Mouse (Mus musculus) heart, embryonic 16.5 days (tissue): ENCODE results near the gene Gabarap. TPM values are rescaled to one million over a fixed set of nuclear protein-coding genes. Genes with fewer than 3 reads are reported as not detected.
A peak's percentile ranks its signal among the peaks of the same experiment; 100 is the strongest.

Experiments used
- ATAC-seq: fragments of 200-750 bp; cut with Nextera tagmentation; replicated peaks from 2 replicates; pipeline ENCODE4 v1.8.0; 2017; ENCODE audit warnings: moderate number of reproducible peaks; ENCODE audit not compliant: insufficient read depth, low FRiP score; ENCODE audit errors: extremely low read depth
- H3K27ac ChIP-seq: fragments of 300-500 bp; sonication (generic); 2 replicates; pipeline ENCODE4 v1.5.1; 2014; ENCODE audit warnings: mild to moderate bottlenecking, low read length, control low read depth, moderate library complexity
- H3K27me3 ChIP-seq: fragments of 300-500 bp; sonication (generic); 2 replicates; pipeline ENCODE4 v1.6.1; 2014; ENCODE audit warnings: low read length, mixed read lengths; ENCODE audit not compliant: control insufficient read depth, insufficient read depth
- H3K36me3 ChIP-seq: fragments of 300-500 bp; sonication (generic); 2 replicates; pipeline ENCODE4 v1.6.1; 2014; ENCODE audit not compliant: control insufficient read depth, insufficient read depth
- H3K4me1 ChIP-seq: fragments of 300-500 bp; sonication (generic); 2 replicates; pipeline ENCODE4 v1.6.1; 2014; ENCODE audit warnings: low read length, mixed read lengths; ENCODE audit not compliant: control insufficient read depth, insufficient read depth
- H3K4me2 ChIP-seq: fragments of 300-500 bp; sonication (generic); 2 replicates; pipeline ENCODE4 v1.6.1; 2014; ENCODE audit warnings: low read depth, mild to moderate bottlenecking, control low read depth, low read length
- H3K4me3 ChIP-seq: fragments of 300-500 bp; sonication (generic); 2 replicates; pipeline ENCODE4 v1.5.1; 2014; ENCODE audit warnings: mild to moderate bottlenecking, control low read depth, low read length
- H3K9ac ChIP-seq: fragments of 300-500 bp; sonication (generic); 2 replicates; pipeline ENCODE4 v1.6.1; 2014; ENCODE audit warnings: low read length, control low read depth
- H3K9me3 ChIP-seq: fragments of 300-500 bp; sonication (generic); replicated peaks from 2 replicates; pipeline ENCODE4 v1.6.1; 2016; ENCODE audit warnings: low read length; ENCODE audit not compliant: control insufficient read depth
- WGBS: fragments of 180-500 bp; shearing (Covaris S2); extraction: QIAGEN DNeasy Blood & Tissue Kit; methylation state at CpG from one replicate; pipeline ENCODE4 v1.1.7; 2014; 5-methylcytosine and 5-hydroxymethylcytosine counted together
- polyA plus RNA-seq: library from polyadenylated mRNA; unstranded; fragments of >200 nt; fragmentation: Nextera tagmentation; extraction: Ambion mirVana; gene quantifications from 2 replicates; pipeline ENCODE4 v1.2.1, GENCODE M21; 2015

The Gabarap gene
- polyA plus RNA-seq, 1 experiment from 2014 or later, result 428 TPM

DNA sequence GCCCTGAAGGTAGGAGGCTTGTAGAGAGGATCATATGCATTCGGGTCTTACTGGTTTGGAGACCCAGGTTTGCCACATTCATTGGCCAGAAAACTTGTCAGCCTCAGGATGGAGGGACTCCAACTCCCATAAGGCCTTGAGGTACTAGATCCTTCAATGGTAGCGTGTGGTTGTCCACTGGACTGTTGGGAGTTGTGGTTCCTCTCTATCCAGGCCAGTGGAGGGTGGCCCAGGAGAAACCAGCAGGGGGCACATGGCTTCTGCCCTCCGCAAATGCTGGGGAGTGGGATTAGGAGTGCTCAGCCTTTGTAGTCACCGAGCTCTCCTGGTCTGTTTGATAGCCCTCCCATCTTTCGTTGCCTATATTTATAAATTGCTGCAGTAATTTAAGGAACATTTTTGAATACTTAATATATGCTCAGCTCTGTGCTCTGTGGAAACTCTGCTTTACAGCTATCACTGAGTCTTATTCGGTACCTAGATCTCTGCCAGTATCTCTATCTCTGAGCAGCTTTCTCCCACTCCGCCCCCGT lies 29.9 kb downstream of the Gabarap start:
- H3K36me3 ChIP-seq, result no peaks in the 10 kb centered on the region
- no peaks in the 10 kb centered on the region; the same call in 1 of the 2 replicates for H3K27me3 ChIP-seq
- peak; percentile 86 for ATAC-seq
- peak overlapping the region; percentile 70 for H3K27ac ChIP-seq
- peak overlapping the region; percentile 92 for H3K4me2 ChIP-seq
- peaks cover 43% of the 10 kb centered on the region for H3K4me1 ChIP-seq
- peak overlapping the region; percentile 58 for H3K9ac ChIP-seq
- H3K4me3 ChIP-seq, result peak overlapping the region; percentile 65
- no peaks in the 10 kb centered on the region for H3K9me3 ChIP-seq
- WGBS, result under 1% methylated on average over 8 of the region's 8 CpGs

- H3K36me3 ChIP-seq, result no peaks in the 10 kb centered on the region
- H3K4me2 ChIP-seq, result peak overlapping the region; percentile 92
- no peaks in the 10 kb centered on the region for H3K9me3 ChIP-seq
- peak overlapping the region; percentile 65 for H3K4me3 ChIP-seq
- no peaks in the 10 kb centered on the region; the same call in 1 of the 2 replicates for H3K27me3 ChIP-seq
- peak overlapping the region; percentile 62 for H3K27ac ChIP-seq
- H3K4me1 ChIP-seq, result peaks cover 49% of the 10 kb centered on the region
- peak overlapping the region; percentile 58 for H3K9ac ChIP-seq
- 4% methylated on average over 39 of the region's 40 CpGs for WGBS
- ATAC-seq, result peak; percentile 69
Measured at GRCm38 (mm10) chr11:70021264-70022132, 30.6 kb downstream of the Gabarap start.

- H3K9ac ChIP-seq, result peak overlapping the region; percentile 63
- 7% methylated on average over 25 of the region's 29 CpGs for WGBS
- H3K27ac ChIP-seq, result no peak overlapping the region
- no peak for ATAC-seq
- H3K27me3 ChIP-seq, result no peaks in the 10 kb centered on the region; the same call in 1 of the 2 replicates
- H3K9me3 ChIP-seq, result no peaks in the 10 kb centered on the region
- peaks cover 48% of the 10 kb centered on the region for H3K4me1 ChIP-seq
- peak overlapping the region; percentile 68 for H3K4me2 ChIP-seq
- peak overlapping the region; percentile 48 for H3K4me3 ChIP-seq
- H3K36me3 ChIP-seq, result no peaks in the 10 kb centered on the region
Measured at GRCm38 (mm10) chr11:70023481-70024150, 32.7 kb downstream of the Gabarap start.

- H3K4me2 ChIP-seq, result peak overlapping the region; percentile 68
- H3K4me3 ChIP-seq, result peak overlapping the region; percentile 48
- WGBS, result 9% methylated on average over 6 of the region's 6 CpGs
- no peaks in the 10 kb centered on the region for H3K9me3 ChIP-seq
- H3K4me1 ChIP-seq, result peaks cover 49% of the 10 kb centered on the region
- no peaks in the 10 kb centered on the region; the same call in 1 of the 2 replicates for H3K27me3 ChIP-seq
- H3K27ac ChIP-seq, result no peak overlapping the region
- H3K9ac ChIP-seq, result peak overlapping the region; percentile 63
- no peak for ATAC-seq
- no peaks in the 10 kb centered on the region for H3K36me3 ChIP-seq
Measured at GRCm38 (mm10) chr11:70024151-70024514, 33.2 kb downstream of the Gabarap start.

GRCm38 (mm10) chr11:70026689-70027088 lies 35.7 kb downstream of the Gabarap start:
- H3K9me3 ChIP-seq, result no peaks in the 10 kb centered on the region
- peak; percentile 60 for ATAC-seq
- peaks cover 39% of the 10 kb centered on the region for H3K4me1 ChIP-seq
- WGBS, result 9% methylated on average over 17 of the region's 19 CpGs
- peak overlapping the region; percentile 42 for H3K4me3 ChIP-seq
- H3K27ac ChIP-seq, result peak overlapping the region; percentile 5
- peaks cover 3% of the 10 kb centered on the region; the same call in 1 of the 2 replicates for H3K36me3 ChIP-seq
- H3K27me3 ChIP-seq, result no peaks in the 10 kb centered on the region; the same call in 1 of the 2 replicates
- peak overlapping the region; percentile 51; the same call in 1 of the 2 replicates for H3K9ac ChIP-seq
- H3K4me2 ChIP-seq, result peak overlapping the region; percentile 62

GRCm38 (mm10) chr11:70027397-70027796 lies 36.5 kb downstream of the Gabarap start:
- ATAC-seq, result no peak
- H3K27me3 ChIP-seq, result no peaks in the 10 kb centered on the region; the same call in 1 of the 2 replicates
- peak overlapping the region; percentile 34 for H3K9ac ChIP-seq
- peaks cover 38% of the 10 kb centered on the region for H3K4me1 ChIP-seq
- H3K4me3 ChIP-seq, result peak overlapping the region; percentile 42; the same call in 1 of the 2 replicates
- peak overlapping the region; percentile 62 for H3K4me2 ChIP-seq
- WGBS, result 49% methylated on average over 9 of the region's 9 CpGs
- peaks cover 3% of the 10 kb centered on the region; the same call in 1 of the 2 replicates for H3K36me3 ChIP-seq
- peak overlapping the region; percentile 5; the same call in 1 of the 2 replicates for H3K27ac ChIP-seq
- H3K9me3 ChIP-seq, result no peaks in the 10 kb centered on the region

DNA sequence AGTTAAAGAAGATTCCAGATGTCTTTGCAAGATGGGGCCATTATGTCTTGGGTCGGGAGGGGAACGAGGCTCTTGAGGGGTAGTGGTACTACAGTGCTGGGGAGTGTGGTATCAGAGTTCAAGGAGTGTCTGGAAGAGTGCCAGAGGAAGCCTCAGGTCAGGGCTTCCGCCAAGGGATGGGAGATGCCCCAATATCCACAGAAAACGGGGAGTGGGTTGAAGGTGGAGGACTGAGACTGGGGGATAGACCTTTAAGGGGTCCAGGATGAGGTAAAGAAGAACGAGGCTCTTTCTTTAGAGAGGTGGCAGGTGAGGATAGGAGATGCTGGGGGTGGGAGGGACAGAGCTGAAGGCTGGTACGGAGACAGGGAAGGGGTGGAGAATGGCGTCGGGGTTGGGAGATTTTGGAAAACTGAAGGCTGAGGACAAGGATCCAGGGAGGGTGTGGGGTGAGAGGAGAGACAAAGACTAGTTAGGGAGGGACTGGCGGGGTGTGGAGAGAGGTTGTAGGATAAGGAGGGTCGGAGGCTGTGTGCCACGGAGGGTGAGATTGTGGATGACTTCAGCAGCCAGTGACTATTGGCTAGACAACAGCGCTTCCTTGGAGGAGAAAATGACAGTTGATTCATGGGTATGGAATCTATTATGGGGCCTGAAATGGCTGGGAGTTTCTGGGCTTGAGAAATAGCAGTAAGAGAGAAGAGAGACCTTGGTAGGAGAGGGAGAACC lies 37.6 kb downstream of the Gabarap start:
- no peak; the same call in 1 of the 2 replicates for ATAC-seq
- 24% methylated on average over 12 of the region's 12 CpGs for WGBS
- Histone ChIP-seq H3K27ac (peak overlapping the region; percentile 69), H3K4me1 (peaks cover 33% of the 10 kb centered on the region), H3K9me3 (no peaks in the 10 kb centered on the region), H3K27me3 (no peaks in the 10 kb centered on the region; the same call in 1 of the 2 replicates), H3K36me3 (peaks cover 3% of the 10 kb centered on the region; the same call in 1 of the 2 replicates), H3K4me2 (peak overlapping the region; percentile 62), H3K4me3 (peak overlapping the region; percentile 29), H3K9ac (no peak overlapping the region)

- ATAC-seq, result peak; percentile 67
- Histone ChIP-seq H3K4me2 (peak overlapping the region; percentile 62), H3K36me3 (peaks cover 3% of the 10 kb centered on the region; the same call in 1 of the 2 replicates), H3K4me1 (peaks cover 29% of the 10 kb centered on the region), H3K9ac (peak overlapping the region; percentile 23; the same call in 1 of the 2 replicates), H3K27ac (peak overlapping the region; percentile 69), H3K9me3 (no peaks in the 10 kb centered on the region), H3K27me3 (no peaks in the 10 kb centered on the region; the same call in 1 of the 2 replicates), H3K4me3 (peak overlapping the region; percentile 29)
- WGBS, result 4% methylated on average over 20 of the region's 20 CpGs
Measured at GRCm38 (mm10) chr11:70029130-70029801, 38.3 kb downstream of the Gabarap start.
